Mouse (Mus musculus): ENCODE measurements around the gene Ypel4.

DNA sequence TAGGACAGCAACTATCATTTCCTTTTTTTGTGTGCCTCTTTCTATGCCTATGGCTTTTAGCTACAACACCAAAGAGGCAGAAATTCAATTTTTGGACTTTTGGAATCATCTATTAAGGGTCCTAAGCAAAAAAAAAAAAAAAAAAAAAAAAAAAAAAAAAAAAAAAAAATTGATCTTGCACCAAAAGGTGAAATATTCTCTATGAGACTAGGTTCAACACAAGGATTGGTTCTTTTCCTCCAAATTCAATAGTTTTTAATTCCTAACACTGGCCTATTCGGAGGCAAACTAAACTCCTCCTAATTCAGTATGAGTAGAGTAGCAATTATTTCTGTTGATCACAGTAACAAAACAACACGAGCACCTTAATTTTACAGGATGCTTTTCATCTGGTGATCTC is 22.0 kb upstream of the Ypel4 start:
- no peak for TF ChIP-seq MAX (IDR thresholded peaks at IDR 0.05)
- no peak for TF ChIP-seq FOSL1 (IDR thresholded peaks at IDR 0.05; ENCODE audit: insufficient read depth, low read length, poor library complexity, severe bottlenecking)
- TF ChIP-seq CTCF (IDR thresholded peaks at IDR 0.05; ENCODE audit: control insufficient read depth, insufficient read depth, insufficient read length) = no peak
- TF ChIP-seq USF1 (IDR thresholded peaks at IDR 0.05; ENCODE audit: low read depth) = no peak
